Mouse (Mus musculus) thymus, postnatal 4 days (tissue): Measurements from ENCODE around the gene Slc4a4.
"Not testable (repeated sequence)": the region's sequence is repeated elsewhere in the genome, so short reads cannot be mapped to it uniquely, and the experiment has no call there.

Source experiments
- DNase-seq: peaks from one replicate; pipeline ENCODE4 v3.0.0; 2021

The Slc4a4 gene

GRCm38 (mm10) chr5:88964685-88965290, 78.2 kb downstream of the Slc4a4 start:
- no peak for DNase-seq

- no peak for DNase-seq
Observed at GRCm38 (mm10) chr5:88966507-88966906, 79.9 kb downstream of the Slc4a4 start.

- DNase-seq = no peak
Observed at GRCm38 (mm10) chr5:88968923-88969639, 82.5 kb downstream of the Slc4a4 start.

GRCm38 (mm10) chr5:88971554-88971953, 84.9 kb downstream of the Slc4a4 start:
- DNase-seq = peak; percentile 30

- DNase-seq = no peak
Observed at GRCm38 (mm10) chr5:88972277-88972676, 85.7 kb downstream of the Slc4a4 start.

- no peak for DNase-seq
Observed at GRCm38 (mm10) chr5:88973130-88973529, 86.5 kb downstream of the Slc4a4 start.

- DNase-seq = no peak
Observed at GRCm38 (mm10) chr5:88975694-88976093, 89.1 kb downstream of the Slc4a4 start.

GRCm38 (mm10) chr5:88976428-88976827, 89.8 kb downstream of the Slc4a4 start:
- no peak for DNase-seq

- DNase-seq = no peak
Observed at GRCm38 (mm10) chr5:88980740-88981139, 94.1 kb downstream of the Slc4a4 start.

GRCm38 (mm10) chr5:88981243-88982014, 94.8 kb downstream of the Slc4a4 start:
- no peak for DNase-seq

GRCm38 (mm10) chr5:88982040-88982736, 95.6 kb downstream of the Slc4a4 start:
- no peak for DNase-seq

- no peak for DNase-seq
Observed at GRCm38 (mm10) chr5:88983170-88983569, 96.6 kb downstream of the Slc4a4 start.

- no peak for DNase-seq
Observed at GRCm38 (mm10) chr5:88983652-88984051, 97.0 kb downstream of the Slc4a4 start.

- DNase-seq = no peak
Observed at GRCm38 (mm10) chr5:88989018-88989417, 102.4 kb downstream of the Slc4a4 start.

- DNase-seq = no peak
Observed at GRCm38 (mm10) chr5:88990196-88990747, 103.7 kb downstream of the Slc4a4 start.

GRCm38 (mm10) chr5:88991309-88991708, 104.7 kb downstream of the Slc4a4 start:
- not testable (repeated sequence) for DNase-seq

GRCm38 (mm10) chr5:88994533-88994932, 107.9 kb downstream of the Slc4a4 start:
- no peak for DNase-seq

- DNase-seq = no peak
Observed at GRCm38 (mm10) chr5:88996246-88996645, 109.6 kb downstream of the Slc4a4 start.

- DNase-seq = no peak
Observed at GRCm38 (mm10) chr5:88997277-88997676, 110.7 kb downstream of the Slc4a4 start.

- DNase-seq = no peak
Observed at GRCm38 (mm10) chr5:88999793-89000192, 113.2 kb downstream of the Slc4a4 start.

- DNase-seq = no peak
Observed at GRCm38 (mm10) chr5:89000598-89000997, 114.0 kb downstream of the Slc4a4 start.

- DNase-seq = no peak
Observed at GRCm38 (mm10) chr5:89010116-89010515, 123.5 kb downstream of the Slc4a4 start.

GRCm38 (mm10) chr5:89012456-89012855, 125.8 kb downstream of the Slc4a4 start:
- DNase-seq = no peak
